Mouse (Mus musculus) adrenal gland, adult 18-20 months (tissue): ENCODE results near the gene Rnf115. TPM values are rescaled to one million over a fixed set of nuclear protein-coding genes. Genes with fewer than 3 reads are reported as not detected.

Experiments
- DNase-seq, 2 experiments: peaks; one replicate each; pipeline ENCODE4 v3.0.0; 2021 to 2022; ENCODE audit warnings: low spot score in 2 of 2
- total RNA-seq, 2 experiments: library from RNA; stranded (reverse); gene quantifications; 1 replicate in 1 of 2; 2 replicates in 1 of 2; pipeline ENCODE4 v1.2.3; 2021

Rnf115 gene
- total RNA-seq, 2 experiments from 2014 or later = 37.5 to 39.0 TPM

DNA sequence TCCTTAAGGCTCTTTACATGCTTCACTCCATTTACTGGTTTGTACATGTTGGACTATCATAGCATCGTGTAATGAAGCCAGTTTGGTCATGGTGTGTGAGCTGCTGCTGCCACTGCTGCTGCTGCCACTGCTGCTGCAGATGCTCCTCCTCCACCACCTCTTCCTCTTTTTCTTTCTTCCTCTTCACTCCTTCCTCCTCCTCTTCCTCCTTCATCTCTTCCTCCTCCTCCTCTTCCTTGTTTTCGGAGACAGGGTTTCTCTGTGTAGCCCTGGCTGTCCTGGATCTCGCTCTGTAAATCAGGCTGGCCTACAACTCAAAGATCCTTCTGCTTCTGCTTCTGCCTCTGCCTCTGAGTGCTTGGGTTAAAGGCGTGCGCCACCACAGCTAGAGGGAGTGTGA, 42.5 kb downstream of the Rnf115 start:
- no peak for DNase-seq

DNA sequence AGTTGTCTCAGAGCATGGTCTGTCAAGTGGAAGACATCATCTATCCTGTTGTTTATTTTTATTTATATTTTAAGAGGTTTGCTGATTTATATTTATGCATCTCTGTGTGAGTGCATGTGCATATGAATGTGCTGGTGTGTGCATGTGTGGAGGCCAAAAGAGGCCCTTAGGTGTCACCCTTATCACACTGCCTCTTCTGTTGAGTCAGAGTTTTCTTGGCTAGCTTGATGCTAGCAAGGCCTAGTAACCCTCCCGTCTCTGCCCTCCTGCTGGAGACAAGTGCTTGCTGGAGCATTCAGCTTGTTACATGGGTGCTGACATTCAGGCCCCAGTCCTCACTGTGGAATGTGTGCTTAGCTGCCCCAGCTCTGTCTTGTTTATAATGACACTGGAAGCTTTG, 45.5 kb downstream of the Rnf115 start:
- DNase-seq = no peak

DNA sequence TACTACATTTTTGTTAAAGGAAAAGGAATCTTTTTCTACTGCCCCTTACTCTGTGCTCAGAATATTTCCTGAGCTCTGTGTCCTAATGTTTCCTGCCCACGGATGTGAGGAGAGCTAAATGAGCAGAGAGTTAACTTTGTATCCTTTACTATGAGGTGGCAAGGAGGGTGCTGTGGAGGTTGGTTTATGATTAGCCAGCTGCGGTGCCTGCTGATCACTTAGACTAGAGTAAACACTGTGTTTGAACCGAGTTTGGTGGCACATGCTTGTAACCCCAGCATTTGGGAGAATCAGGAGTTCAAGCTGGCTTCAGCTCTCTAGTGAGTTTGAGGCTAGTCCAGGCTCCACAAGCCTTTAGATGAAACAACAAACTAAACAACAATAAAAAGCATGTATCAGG, 49.7 kb downstream of the Rnf115 start:
- DNase-seq = no peak

DNA sequence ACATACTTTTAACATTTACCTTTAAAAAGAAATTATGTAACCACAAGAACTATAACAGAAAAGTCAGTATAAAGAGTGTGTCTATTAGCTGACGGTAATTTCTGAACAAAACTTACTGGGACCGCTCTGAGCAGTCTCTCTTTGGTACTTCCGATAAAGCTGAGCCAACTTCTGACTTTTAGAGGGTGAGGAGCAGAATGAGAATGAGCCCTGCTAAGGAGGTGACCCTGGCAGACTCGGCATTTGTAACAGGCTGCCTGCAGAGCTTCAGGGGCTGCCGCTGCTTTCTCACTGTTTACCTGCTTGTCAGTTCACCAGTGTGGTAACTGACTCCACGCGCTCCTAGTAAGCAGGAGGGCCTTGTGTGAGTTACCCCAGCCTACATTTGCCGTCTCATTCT, 54.8 kb downstream of the Rnf115 start:
- no peak for DNase-seq

DNA sequence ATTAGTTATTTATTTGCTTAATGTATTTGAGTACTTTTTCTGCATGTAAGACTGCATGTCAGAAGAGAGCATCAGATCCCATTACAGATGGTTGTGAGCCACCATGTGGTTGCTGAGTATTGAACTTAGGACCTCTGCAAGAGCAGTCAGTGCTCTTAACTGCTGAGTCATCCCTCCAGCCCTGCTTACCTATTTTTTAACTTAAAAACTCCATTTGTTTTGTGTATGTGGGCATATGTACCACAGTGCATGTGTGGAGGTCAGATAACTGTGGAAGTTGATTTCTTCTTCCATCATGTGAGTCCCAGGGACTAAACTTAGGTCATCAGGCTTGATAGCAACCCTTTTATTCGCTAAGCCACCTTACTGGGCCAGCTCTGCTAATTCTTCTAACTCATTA, 60.3 kb downstream of the Rnf115 start:
- no peak for DNase-seq

DNA sequence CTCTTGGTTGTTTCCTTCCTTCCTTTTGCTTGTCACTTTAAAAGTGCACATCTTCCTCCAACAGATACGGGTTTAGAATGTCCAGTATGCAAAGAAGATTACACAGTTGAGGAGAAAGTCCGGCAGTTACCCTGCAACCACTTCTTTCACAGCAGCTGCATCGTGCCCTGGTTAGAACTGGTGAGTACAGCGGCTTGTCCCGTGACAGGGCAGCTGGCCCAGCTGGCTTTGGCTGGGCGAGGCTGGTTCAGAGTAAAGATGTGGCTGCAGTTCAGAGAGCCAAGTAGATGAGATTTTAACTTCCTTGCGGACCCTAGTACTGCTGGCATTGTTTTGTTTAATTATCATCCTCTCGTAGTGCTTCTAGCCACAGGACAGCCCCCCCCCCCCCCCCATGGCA, 61.0 kb downstream of the Rnf115 start:
- no peak for DNase-seq

DNA sequence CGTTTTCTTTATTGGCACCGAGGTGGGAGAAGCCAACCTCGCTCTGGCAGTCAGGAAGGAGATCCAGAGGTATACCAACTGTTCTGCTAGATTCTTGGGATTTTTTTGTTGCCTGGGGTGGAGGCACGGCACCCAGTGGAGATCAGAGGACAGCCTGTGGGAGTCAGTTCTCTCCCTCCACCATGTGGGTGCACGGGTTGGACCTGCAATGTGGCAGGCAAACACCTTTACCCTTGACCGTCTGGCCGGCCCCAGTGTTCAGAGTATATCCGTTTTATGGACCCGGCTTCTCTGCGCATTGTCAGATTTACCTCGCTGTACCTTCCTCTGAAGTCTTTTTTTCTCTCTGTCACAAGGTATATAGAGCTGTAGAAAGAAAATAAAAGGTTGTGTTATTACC, 72.8 kb downstream of the Rnf115 start:
- DNase-seq = no peak

DNA sequence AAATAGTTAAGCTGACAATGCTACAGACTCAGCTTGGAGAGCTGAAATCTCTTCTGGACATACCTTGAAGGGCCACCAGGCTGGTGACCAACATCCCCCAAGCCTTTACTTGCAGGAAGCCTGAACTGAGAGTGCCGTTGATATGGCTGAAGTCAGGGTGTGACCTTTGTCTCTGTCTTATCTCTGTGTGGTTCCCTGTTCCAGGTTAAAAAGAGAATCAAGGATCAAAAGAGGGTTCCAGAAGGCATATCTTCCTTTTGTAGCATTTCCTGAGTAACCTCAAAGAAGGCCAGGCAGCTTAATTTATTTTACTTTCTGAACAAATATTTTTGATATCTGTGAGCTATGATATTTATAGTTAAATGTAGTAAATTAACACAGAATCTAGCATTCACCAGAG, 74.8 kb downstream of the Rnf115 start:
- no peak for DNase-seq

DNA sequence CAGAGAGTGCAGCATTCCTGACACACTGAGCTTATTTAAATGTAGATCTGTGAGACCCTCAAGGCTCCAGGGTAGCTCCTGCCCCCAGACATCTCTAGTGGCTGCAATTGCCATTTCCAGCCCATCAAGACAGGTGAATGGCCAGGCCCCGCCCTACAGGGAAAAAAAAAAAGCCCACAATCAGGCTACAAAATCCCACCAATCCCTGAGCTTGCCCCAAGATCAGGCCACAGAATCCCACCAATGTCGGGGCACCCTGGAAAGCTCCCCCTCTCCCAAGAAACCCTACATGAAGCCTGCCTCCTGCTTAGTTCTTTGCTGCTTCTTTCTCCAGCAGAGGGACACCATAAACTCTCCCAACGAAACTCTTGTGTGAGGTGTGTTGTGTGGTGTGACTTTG, 80.7 kb downstream of the Rnf115 start:
- DNase-seq = no peak

DNA sequence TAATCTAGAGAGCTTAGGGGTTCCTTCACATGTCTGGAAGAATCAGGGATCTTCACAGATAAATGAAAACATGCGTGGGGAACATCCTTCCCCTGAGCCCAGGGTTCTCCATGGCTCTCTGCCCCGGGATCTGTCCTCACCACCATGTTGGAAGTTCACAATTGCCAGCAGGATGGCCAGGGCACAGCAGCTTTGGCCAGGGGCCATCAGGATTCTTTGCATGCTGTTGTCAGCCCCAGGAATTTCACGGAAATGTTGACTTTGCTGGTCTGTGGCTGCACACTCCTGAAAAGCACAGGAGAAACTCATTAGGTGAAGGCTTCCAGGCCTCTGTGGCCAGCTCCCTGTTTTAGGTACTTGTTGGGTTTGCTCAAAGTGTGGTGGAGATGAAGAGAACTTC, 81.2 kb downstream of the Rnf115 start:
- no peak for DNase-seq

DNA sequence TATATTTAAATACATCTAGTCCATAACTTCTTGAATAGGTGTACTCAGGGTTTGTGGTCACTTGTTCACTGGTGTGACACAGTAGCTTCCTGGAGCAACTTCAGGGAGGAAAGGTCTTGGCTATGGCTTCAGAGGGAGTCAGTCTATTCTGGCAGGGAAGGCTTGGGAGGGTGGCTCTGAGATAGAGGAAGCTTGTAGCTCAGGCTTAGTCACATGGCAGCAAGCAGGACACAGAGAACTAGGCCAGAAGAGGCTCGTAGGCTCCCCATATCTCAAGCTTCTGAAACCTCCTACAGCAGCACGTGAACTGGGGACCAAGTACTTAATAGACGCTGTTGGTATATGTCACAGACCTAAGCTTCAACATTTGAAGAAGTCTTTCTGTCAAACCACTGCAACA, 83.8 kb downstream of the Rnf115 start:
- no peak for DNase-seq

DNA sequence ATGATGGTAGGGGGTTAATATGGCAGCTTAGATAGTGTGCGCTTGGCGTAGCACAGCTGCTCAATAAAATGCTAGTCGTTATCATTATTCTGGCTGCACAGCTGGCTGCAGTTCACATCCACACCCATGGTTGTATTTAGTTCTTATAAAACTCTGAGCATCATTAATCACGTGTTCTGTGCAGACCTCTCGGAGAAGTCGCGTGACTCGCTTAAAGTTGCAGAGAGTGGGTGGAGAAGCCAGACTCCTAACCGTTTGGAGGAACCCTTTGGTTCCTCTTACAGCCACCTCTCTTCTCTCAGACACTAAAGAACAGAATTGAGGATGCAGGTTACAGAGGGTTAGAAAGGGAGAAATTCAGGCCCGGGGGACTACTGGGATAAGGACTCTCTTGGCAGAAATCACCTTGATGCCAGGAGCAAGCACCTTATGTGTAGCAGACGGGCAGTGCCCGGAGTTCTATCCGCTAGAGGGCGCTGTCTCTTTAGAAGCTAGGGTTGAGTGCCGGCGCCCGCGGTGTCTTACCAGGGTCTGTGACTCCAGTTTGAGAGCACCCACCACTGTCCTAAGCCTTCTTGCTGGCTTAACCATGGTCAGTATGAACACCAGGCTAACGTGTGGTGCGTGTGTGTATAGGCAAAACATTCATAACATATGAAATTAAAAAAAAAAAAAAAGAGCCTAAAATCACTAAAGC, 85.1 kb downstream of the Rnf115 start:
- DNase-seq = peak; percentile 82 to 86

DNA sequence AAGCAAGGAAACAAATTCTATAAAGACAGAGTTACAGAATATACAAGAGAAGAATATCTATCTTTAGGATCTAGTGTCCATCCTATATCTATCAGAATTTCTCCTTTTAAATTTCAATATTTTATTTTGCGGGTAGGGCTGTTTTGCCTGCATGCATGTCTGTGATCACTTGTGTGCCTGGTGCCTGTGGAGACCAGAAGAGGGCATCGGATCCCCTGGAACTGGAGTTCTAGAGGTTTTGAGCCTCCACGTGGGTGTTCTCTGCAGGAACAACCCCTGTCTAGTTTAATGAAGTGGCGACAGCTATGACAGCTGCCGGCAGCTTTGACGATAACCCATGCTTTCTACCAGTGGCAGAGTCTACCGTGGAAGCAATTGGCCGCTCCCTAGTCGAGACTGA, 85.6 kb downstream of the Rnf115 start:
- DNase-seq = peak in 1 of 2 experiments; percentile 17

DNA sequence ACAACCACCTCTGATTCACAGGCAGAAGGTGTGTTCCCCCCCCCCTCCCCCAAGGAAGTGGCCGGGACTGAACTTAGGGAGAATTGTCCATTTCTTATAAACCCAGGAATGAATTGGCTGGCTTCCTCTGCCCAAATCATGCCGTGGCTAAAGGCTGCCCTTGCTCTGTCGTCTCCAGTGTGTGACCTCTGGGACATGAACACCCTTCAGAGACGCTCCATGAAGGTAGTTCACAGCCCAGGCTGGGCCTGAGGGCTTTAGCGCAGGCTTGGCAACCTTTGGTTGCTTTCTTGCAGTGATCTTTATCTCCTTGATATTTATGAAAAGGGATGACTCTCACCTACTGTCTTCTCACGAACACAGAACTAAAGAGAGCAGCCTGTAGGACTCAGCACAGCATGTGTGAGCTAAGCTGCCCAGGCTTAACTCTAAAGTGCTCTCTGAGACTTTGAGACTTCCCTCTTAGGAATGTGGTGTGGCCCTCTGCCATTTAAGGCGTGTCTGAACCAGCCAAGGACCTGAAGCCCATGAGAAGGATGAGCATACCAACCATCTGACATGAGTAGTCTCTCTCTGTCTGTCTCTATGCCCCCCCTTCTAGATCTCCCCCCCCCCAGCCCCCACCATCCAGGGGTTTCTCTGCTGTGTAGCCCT, 86.3 kb downstream of the Rnf115 start:
- no peak for DNase-seq

DNA sequence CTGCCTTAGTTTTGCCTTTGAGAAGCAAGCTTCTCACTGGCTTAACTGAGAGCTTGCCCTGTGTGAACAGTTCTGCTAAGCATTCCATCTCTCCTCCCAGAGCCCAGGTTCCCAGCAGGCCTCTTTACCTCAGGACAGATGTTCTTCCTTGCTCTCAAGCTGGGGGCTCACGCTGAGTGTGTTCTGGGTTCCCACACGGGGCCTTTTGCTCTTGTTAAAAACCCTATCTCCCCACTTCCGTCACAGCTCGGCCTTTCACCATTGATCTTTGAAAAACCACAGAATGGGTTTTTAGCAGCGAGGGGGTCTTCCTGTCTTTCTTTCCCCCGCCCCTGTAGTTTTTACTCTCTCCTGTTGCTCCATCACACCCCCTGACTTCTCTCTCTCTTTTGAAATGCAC, 86.9 kb downstream of the Rnf115 start:
- no peak for DNase-seq

DNA sequence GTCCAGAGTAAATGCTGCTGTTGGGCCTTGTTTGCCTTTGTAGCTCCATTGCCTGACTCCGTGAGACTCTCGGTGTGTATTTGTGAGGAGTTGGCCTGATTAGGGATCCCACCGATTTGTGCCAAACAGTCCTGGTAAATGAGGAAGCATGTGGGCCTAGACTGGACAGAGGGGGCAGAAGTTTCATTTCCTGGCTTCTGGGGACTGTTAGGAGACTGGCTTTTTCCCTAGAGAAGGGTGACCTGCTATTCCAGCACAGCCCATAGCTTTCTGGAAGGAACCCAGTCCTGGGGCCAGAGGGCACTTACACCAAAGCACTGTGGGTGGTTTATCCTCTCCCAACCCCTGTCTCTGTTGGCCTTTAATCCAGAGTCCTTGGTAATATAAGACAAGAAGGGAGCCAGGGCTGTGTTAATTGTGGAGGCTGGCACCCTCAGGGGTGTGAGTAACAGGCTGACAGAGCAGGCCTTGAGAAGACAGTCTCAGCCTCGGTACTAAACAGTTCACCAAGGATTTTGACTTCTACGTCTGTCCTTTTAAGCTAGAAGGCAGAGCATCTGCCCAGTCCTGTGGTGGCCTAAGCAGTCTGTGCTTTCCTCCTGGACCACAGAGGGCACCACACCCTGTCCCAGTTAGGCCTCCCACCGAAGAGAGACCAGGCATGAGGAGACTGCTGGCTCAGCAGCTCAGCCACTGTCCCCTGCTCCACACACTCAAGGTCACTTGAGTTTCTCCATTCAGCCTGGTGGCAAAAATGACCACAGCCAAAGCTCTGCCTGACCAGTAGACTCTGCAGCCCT, 92.9 kb downstream of the Rnf115 start:
- peak in 1 of 2 experiments; percentile 18 for DNase-seq

DNA sequence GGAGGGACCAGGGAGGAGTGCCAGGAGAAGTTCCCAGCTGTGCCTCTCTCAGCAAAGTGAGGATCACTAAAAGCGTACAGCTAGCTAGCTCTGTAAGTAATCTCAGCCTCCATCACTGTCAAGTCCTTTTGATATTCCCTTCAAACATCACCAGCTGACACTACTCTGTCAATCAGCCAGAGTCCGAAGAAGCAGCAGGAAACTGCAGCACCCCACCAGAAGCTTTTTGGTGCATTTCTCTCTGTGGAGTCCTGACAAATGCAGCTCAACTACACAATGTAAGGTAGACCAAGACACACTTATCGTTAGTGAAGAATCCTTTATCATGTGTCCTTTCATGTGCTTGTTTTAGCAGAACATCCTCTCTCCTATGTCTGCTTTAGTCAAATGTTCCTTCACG, 94.1 kb downstream of the Rnf115 start:
- DNase-seq = no peak

DNA sequence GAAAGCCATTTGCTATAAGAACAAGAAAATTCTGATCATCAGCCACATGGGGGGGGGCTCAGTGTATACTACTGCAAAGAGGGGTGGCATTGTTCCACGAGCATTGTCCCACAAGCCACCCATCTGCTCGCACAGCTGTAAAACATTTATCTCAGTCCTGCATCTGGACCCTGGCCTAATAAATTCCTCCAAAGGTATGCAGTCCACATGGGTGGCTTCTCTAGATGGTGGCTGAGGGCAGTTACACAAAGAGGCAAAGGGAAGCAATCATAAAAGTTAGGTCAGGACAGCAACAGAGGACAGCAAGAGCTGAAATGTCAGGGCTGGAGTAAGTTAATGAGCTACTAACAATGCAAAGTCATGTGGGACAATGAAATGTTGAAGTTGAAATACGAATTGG, 96.2 kb downstream of the Rnf115 start:
- no peak for DNase-seq

DNA sequence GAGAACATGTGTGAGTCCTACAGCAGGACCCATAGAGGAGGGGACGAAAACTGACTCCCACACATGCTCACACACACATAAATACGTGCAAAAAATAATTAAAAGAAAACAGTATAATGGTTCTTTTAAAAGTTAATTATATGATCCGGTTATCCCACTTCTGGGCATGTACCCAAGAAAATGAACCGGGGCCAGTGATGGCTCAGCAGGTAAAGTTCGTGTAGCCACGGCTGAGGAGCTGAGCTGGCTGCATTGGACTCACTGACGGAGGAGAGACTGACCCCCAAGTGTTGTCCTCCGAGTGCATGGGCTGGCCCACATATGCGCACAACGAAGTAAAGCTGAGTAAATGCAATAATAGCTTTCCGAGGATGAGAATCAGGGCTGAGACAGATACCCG, 97.2 kb downstream of the Rnf115 start:
- DNase-seq = no peak

DNA sequence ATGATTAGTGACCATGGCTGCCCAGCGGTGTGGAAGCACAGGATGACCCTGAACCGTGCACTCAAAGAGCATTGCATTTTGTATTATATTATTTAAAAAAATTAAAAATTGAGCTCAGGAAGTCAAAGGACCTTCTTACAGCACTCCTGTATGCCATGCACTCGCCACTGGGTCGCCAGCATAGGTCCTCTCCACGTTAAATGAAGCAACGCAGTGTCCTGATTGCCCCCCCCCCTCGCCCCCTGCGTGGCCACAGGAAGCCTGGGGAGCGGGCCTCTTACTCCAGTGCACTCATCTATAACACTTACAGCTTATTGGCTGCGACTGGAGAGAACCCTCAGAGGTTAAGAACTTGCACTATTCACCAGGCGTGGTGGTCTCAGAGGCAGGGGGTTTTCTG, 97.8 kb downstream of the Rnf115 start:
- no peak for DNase-seq

DNA sequence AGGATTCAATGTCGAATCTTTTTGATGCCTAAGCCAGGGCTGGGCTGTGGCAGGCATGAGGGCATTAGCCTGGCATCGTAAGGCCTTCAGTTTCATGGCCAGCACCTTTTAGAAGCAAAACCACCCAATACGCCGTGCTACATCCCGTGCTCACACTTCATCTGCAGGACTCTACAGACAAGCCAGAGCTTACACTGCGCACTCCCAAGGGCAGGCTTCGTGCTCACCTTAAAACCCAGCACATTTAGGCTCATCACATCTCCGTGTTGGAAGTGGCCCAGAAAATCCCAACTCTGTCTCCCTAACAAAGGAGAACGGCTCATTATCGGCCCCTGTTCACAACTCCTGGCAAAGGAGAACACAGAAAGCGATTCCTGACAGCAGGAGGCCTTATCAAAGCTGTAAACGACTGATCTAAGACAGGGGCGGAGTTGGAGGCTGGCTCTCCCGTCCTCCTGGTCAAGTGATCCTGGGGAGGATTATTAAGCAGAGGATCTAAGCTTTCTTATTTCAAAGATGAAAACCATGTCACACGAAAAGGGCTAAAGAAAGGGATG, 100.9 kb downstream of the Rnf115 start:
- no peak for DNase-seq

DNA sequence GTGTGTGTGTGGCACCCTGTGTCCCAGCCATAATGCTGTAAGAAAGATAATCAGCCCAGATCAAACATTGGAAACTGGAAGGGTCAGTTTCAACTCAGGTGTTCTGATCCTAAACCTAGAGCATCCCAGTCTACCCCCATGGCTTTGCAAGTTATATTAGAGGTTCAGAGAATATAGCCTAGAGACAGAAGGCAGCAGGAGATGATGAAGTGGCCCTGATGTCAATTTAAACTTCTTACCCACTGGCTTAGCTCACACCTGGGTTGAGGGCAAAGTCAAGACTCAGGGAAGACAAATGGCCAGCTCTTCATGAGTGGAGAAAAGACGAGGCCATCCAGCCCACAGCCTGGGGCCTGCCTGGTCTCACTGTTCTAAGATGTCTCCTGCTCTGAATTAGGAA, 101.5 kb downstream of the Rnf115 start, which contains the start of the genes Pdzk1 and Cd160:
Gene Pdzk1, plus strand, starts transcription at position 301 of the 400 bp plus-strand sequence.
Gene Cd160, minus strand, starts transcription at position 368 of the 400 bp plus-strand sequence.
- no peak for DNase-seq
